8 mouse cellular contexts compared by ENCODE assay signal in genomic region chr8:120177318-120178123, GRCm38 (mm10). TPM values are rescaled to one million over a fixed set of nuclear protein-coding genes. Genes with fewer than 3 reads are reported as not detected.
DNase-seq lines count a peak whose midpoint lies in the region; ATAC-seq and TF ChIP-seq lines count a peak whose summit lies in the region.

Fam92b (minus strand) TSS chr8:120177466.

- peak; percentile 59 for ATAC-seq in frontal cortex, adult (ENCODE audit: low TSS enrichment)
- ATAC-seq in forebrain, postnatal 0 days, result peak; percentile 79
- ATAC-seq in intestine, postnatal 0 days, result peak; percentile 39; the same call in 1 of the 2 replicates
- ATAC-seq in liver, postnatal 0 days, result peak; percentile 40
- ATAC-seq in neural tube, embryonic 15.5 days (ENCODE audit: low FRiP score), result peak; percentile 76

- H3K9me3 ChIP-seq in forebrain, postnatal 0 days (ENCODE audit: low read length), result no peaks in the 10 kb centered on the region
- no peaks in the 10 kb centered on the region for H3K9me3 ChIP-seq in intestine, postnatal 0 days (ENCODE audit: control insufficient read depth)
- H3K9me3 ChIP-seq in liver, postnatal 0 days (ENCODE audit: low read length), result no peaks in the 10 kb centered on the region
- no peaks in the 10 kb centered on the region for H3K9me3 ChIP-seq in neural tube, embryonic 15.5 days (replicated peaks)

- peaks cover 20% of the 10 kb centered on the region for H3K4me1 ChIP-seq in forebrain, postnatal 0 days (ENCODE audit: insufficient read depth)
- H3K4me1 ChIP-seq in intestine, postnatal 0 days (replicated peaks; ENCODE audit: control insufficient read depth, insufficient read depth, low read length), result no peaks in the 10 kb centered on the region; the same call in 1 of the 2 replicates
- no peaks in the 10 kb centered on the region for H3K4me1 ChIP-seq in liver, postnatal 0 days (ENCODE audit: insufficient read depth)
- peaks cover 50% of the 10 kb centered on the region for H3K4me1 ChIP-seq in neural tube, embryonic 15.5 days

- peak within 1 kb of the TSS; percentile 15; the same call in 1 of the 2 replicates for H3K9ac ChIP-seq in forebrain, postnatal 0 days
- H3K9ac ChIP-seq in intestine, postnatal 0 days (ENCODE audit: low read depth, low read length), result no peak within 1 kb of the TSS
- H3K9ac ChIP-seq in liver, postnatal 0 days (replicated peaks), result no peak within 1 kb of the TSS
- H3K9ac ChIP-seq in neural tube, embryonic 15.5 days (replicated peaks), result no peak within 1 kb of the TSS

- H3K4me3 ChIP-seq in forebrain, postnatal 0 days (ENCODE audit: low read depth, low read length), result 0 out of 2 replicates have a peak within 1 kb of the TSS, but pooled peaks have one; percentile 5
- H3K4me3 ChIP-seq in intestine, postnatal 0 days (ENCODE audit: low read depth, low read length), result no peak within 1 kb of the TSS
- H3K4me3 ChIP-seq in liver, postnatal 0 days (ENCODE audit: low read depth, low read length), result no peak within 1 kb of the TSS
- H3K4me3 ChIP-seq in neural tube, embryonic 15.5 days (replicated peaks), result 0 out of 2 replicates have a peak within 1 kb of the TSS, but pooled peaks have one; percentile 6

- WGBS in forebrain, postnatal 0 days, result 1% methylated on average over 24 of the region's 26 CpGs
- WGBS in intestine, postnatal 0 days, result 2% methylated on average over 19 of the region's 26 CpGs
- under 1% methylated on average over 24 of the region's 26 CpGs for WGBS in liver, postnatal 0 days (ENCODE audit: insufficient replicate concordance)
- WGBS in neural tube, embryonic 15.5 days, result 2% methylated on average over 20 of the region's 26 CpGs

- no peak for DNase-seq in frontal cortex, postnatal 25 days (ENCODE audit: low spot score in 2 of 2)
- peak; percentile 29 for DNase-seq in T-cell, adult 2 months (ENCODE audit: low spot score)
- DNase-seq in forebrain, postnatal 0 days, result peak; percentile 85
- DNase-seq in liver, postnatal 0 days, result peak; percentile 63
- peak; percentile 38 to 44 for DNase-seq in thymus, postnatal 10 days (ENCODE audit: low spot score in 2 of 2)

- no peaks in the 10 kb centered on the region; the same call in 1 of the 2 replicates for H3K27me3 ChIP-seq in forebrain, postnatal 0 days (ENCODE audit: insufficient read depth, low read length)
- peaks cover 21% of the 10 kb centered on the region; the same call in 1 of the 2 replicates for H3K27me3 ChIP-seq in intestine, postnatal 0 days (replicated peaks; ENCODE audit: control insufficient read depth, insufficient read depth, low read length)
- H3K27me3 ChIP-seq in liver, postnatal 0 days (ENCODE audit: insufficient read depth, low read length), result peaks cover 33% of the 10 kb centered on the region
- peaks cover 5% of the 10 kb centered on the region; the same call in 1 of the 2 replicates for H3K27me3 ChIP-seq in neural tube, embryonic 15.5 days (replicated peaks)

- no peaks in the 10 kb centered on the region for H3K36me3 ChIP-seq in forebrain, postnatal 0 days (ENCODE audit: insufficient read depth)
- H3K36me3 ChIP-seq in intestine, postnatal 0 days (ENCODE audit: control insufficient read depth, insufficient read depth), result no peaks in the 10 kb centered on the region
- no peaks in the 10 kb centered on the region for H3K36me3 ChIP-seq in liver, postnatal 0 days (replicated peaks; ENCODE audit: insufficient read depth, low read length)
- H3K36me3 ChIP-seq in neural tube, embryonic 15.5 days, result no peaks in the 10 kb centered on the region

- H3K27ac ChIP-seq in forebrain, postnatal 0 days (ENCODE audit: low read depth, low read length), result peak within 1 kb of the TSS; percentile 40; the same call in 1 of the 2 replicates
- H3K27ac ChIP-seq in intestine, postnatal 0 days (ENCODE audit: low read depth, low read length), result no peak within 1 kb of the TSS
- H3K27ac ChIP-seq in liver, postnatal 0 days (ENCODE audit: low read depth), result no peak within 1 kb of the TSS
- H3K27ac ChIP-seq in neural tube, embryonic 15.5 days (replicated peaks), result peak within 1 kb of the TSS; percentile 77

- TF ChIP-seq EP300 in liver, postnatal 0 days (IDR thresholded peaks at IDR 0.05; ENCODE audit: low read depth), result no peak

- TF ChIP-seq CTCF in forebrain, postnatal 0 days (IDR thresholded peaks at IDR 0.05; ENCODE audit: low read depth), result no peak
- no peak for TF ChIP-seq CTCF in intestine, postnatal 0 days (IDR thresholded peaks at IDR 0.05; ENCODE audit: low read depth)
- TF ChIP-seq CTCF in liver, postnatal 0 days (IDR thresholded peaks at IDR 0.05; ENCODE audit: low read depth), result no peak

- H3K4me2 ChIP-seq in forebrain, postnatal 0 days (ENCODE audit: low read depth), result peak within 1 kb of the TSS; percentile 35
- peak within 1 kb of the TSS; percentile 40 for H3K4me2 ChIP-seq in intestine, postnatal 0 days (replicated peaks; ENCODE audit: low read depth)
- H3K4me2 ChIP-seq in liver, postnatal 0 days (ENCODE audit: low read depth, low read length), result peak within 1 kb of the TSS; percentile 40; the same call in 1 of the 2 replicates
- H3K4me2 ChIP-seq in neural tube, embryonic 15.5 days, result peak within 1 kb of the TSS; percentile 47

RNA-seq across cellular contexts. Expression of gene Fam92b, which starts in this region (rescaled TPM):
- 1.2 and 2.1 TPM in 2 replicates for total RNA-seq in forebrain, postnatal 0 days (2014; rRNA removed)
- polyA plus RNA-seq in forebrain, postnatal 0 days (2015; fragmentation: Nextera tagmentation; extraction: Ambion mirVana), result 1.1 and 1.6 TPM in 2 replicates
- polyA plus RNA-seq in intestine, postnatal 0 days (2015; fragmentation: Nextera tagmentation; extraction: Ambion mirVana), result 0.29 TPM in 1 of 2 replicates, not detected in the other
- not detected in 2 replicates for polyA plus RNA-seq in liver, postnatal 0 days (2015; fragmentation: Nextera tagmentation; extraction: Ambion mirVana)
- polyA plus RNA-seq in neural tube, embryonic 15.5 days (2015; fragmentation: Nextera tagmentation; extraction: Ambion mirVana), result 1.6 and 1.7 TPM in 2 replicates

Comparison
In these comparisons a context has a peak if more than half of its experiments do, and no peak if none do; other contexts are left out.
1. Peak in ATAC-seq and H3K4me2 ChIP-seq in intestine, postnatal 0 days; RNA of the gene not detected or under 1 TPM.
2. Peak in DNase-seq, ATAC-seq and H3K4me2 ChIP-seq in liver, postnatal 0 days; RNA of the gene not detected or under 1 TPM.
3. DNase-seq: peak in T-cell, adult 2 months (single experiment), forebrain, postnatal 0 days (single experiment) and thymus, postnatal 10 days (2 of 2); none in frontal cortex, postnatal 25 days (0 of 2).
4. H3K27ac ChIP-seq: peak in forebrain, postnatal 0 days (single experiment) and neural tube, embryonic 15.5 days (single experiment); none in intestine, postnatal 0 days (single experiment) and liver, postnatal 0 days (single experiment).
5. H3K4me3 ChIP-seq: peak in forebrain, postnatal 0 days (single experiment) and neural tube, embryonic 15.5 days (single experiment); none in intestine, postnatal 0 days (single experiment) and liver, postnatal 0 days (single experiment).
6. Peak in every context shown above with its lines, with median percentiles within 50 percentile points of each other: ATAC-seq and H3K4me2 ChIP-seq.